Mouse (Mus musculus): Measurements from ENCODE around the gene Mtg1.
"Not testable (repeated sequence)": the region's sequence is repeated elsewhere in the genome, so short reads cannot be mapped to it uniquely, and the experiment has no call there.

Gene Mtg1

GRCm38 (mm10) chr7:140126934-140127333 lies 10.4 kb upstream of the Mtg1 start:
- DNase-seq (ENCODE audit: low read depth, low spot score), result peak; percentile 32

DNA sequence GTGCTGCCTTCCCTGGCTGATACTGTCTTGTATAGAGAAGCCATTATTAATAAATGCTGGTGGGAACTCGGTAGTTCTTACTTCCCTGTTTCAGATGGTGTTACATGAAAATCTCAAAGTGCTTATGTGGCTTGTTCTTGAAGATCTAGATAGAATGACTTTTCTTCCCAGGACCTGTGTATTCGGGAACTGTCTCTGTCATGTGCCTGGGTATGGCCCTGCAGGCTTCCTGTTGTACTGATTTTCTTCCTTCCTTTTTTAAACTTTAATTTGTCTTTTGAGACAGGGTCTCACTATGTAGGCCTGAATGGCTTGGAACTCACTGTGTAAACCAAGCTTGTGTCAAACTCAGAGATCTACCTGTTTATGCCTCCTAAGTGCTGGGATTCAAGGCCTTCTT lies 9.5 kb upstream of the Mtg1 start:
- no peak for DNase-seq (ENCODE audit: low read depth, low spot score)

- DNase-seq (ENCODE audit: low read depth, low spot score), result not testable (repeated sequence)
These were observed 5.2 kb upstream of the Mtg1 start for GRCm38 (mm10) chr7:140132184-140132583.

- DNase-seq (ENCODE audit: low read depth, low spot score), result not testable (repeated sequence)
These were observed 3.3 kb upstream of the Mtg1 start for GRCm38 (mm10) chr7:140134033-140134432.

DNA sequence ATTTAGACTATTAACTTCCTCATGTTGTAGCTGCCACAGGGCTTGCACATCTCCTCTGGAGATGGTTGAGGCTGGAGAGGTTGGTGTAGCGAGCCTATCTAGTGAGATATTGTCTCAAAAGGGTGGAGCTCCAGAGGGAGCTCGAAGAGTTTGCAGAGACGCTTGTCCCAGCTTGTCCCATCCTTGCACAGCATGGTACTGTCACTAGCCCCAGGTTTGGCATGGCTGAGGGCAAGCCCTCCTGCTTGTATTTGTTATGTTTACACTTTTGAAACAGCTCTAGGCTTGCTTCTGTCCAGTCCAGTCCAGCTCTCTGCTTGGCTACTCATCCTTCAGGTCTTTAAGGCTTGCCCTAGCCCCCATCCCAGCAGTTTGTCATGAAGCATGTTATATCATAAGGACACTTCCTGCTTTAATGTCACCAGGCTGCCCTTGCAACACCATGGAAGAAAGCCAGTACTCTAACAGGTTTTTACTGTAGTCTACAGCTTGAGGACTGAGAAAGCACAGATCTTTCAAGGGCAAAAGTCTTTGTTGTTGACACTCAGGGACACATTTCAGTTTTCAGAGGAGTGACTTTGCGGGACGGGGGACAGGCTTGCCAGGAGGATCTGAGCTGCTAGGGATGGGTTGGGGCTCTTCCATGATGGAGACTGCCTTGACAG lies 2.1 kb upstream of the Mtg1 start:
- no peak for DNase-seq (ENCODE audit: low read depth, low spot score)

DNA sequence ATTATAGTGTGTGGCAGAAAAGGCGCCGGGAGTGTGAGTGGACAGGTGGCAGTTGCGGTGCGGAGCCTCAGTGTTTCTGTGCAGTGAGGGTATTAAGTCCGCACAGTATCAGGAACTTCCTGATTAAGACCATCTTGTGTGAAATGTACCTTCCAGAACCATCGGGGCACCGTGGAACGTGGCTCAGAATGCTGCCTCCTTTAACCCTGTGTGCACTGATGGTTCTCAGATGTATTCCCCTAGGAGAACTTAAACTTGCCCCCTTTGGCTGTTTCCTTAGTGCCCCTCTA lies 602 bp downstream of the Mtg1 start:
- DNase-seq (ENCODE audit: low read depth, low spot score), result no peak

- peak; percentile 81 for DNase-seq (ENCODE audit: low read depth, low spot score)
These were observed 4.0 kb downstream of the Mtg1 start for GRCm38 (mm10) chr7:140141350-140141749.

- DNase-seq (ENCODE audit: low read depth, low spot score), result no peak
These were observed 7.2 kb downstream of the Mtg1 start for GRCm38 (mm10) chr7:140144550-140144949.

- DNase-seq (ENCODE audit: low read depth, low spot score), result peak; percentile 56
These were observed 16.0 kb downstream of the Mtg1 start for GRCm38 (mm10) chr7:140153383-140153782.

GRCm38 (mm10) chr7:140153829-140154217 lies 16.5 kb downstream of the Mtg1 start:
- DNase-seq (ENCODE audit: low read depth, low spot score), result no peak

GRCm38 (mm10) chr7:140154218-140154927 lies 17.0 kb downstream of the Mtg1 start, which contains the start of gene Sprn:
Gene Sprn (minus strand): TSS chr7:140154877.
- DNase-seq (ENCODE audit: low read depth, low spot score), result peak; percentile 26

DNA sequence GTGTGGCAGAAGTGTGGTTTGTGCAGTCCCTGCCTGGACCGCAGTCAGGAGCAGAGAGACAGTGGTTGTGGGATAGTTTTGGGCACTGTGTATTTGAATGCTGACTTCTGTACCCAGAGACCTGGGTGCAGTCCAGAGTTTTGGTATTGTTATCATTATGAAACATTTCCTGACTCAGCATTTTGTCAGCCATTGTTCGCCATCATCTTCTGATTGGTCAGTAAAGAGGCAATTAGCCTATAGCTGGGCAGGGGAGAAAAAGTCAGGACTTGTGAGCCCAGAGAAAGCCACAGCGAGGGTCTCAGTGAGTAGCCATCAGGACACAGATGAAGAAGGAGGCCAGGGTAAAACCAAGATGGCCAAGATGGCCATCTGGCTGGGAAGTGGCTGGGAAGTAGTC lies 23.0 kb downstream of the Mtg1 start:
- no peak for DNase-seq (ENCODE audit: low read depth, low spot score)

DNA sequence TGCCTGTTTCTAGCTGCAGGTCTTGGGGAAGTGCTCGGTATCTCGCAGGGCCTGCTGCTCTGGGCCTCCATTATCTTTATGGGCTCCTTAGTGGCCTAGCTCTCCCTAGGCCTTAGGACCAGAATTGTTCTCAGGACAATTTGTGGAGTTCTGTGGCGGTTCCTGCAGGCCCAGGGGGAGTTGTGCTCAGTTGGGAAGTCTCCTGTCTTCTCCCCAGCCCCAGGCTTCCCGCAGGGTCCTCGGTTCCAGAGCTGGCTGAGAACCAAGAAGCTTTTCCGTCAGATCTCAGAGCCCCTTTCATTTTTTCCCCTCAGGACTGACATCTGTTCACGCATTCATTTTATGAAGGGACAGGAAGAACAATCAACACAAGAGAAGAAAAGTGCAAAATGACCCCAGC lies 27.3 kb downstream of the Mtg1 start, which contains the start of gene Olfr522:
Olfr522 (minus strand) TSS at position 101 of the 400 bp plus-strand sequence.
- DNase-seq (ENCODE audit: low read depth, low spot score), result no peak

GRCm38 (mm10) chr7:140167950-140168349 lies 30.6 kb downstream of the Mtg1 start:
- DNase-seq (ENCODE audit: low read depth, low spot score), result no peak

GRCm38 (mm10) chr7:140169386-140169785 lies 32.0 kb downstream of the Mtg1 start:
- DNase-seq (ENCODE audit: low read depth, low spot score), result no peak

GRCm38 (mm10) chr7:140170863-140171262 lies 33.5 kb downstream of the Mtg1 start:
- DNase-seq (ENCODE audit: low read depth, low spot score), result no peak

GRCm38 (mm10) chr7:140172936-140173335 lies 35.6 kb downstream of the Mtg1 start, which contains the start of gene Olfr523:
Gene Olfr523 (plus strand): TSS chr7:140173217.
- DNase-seq (ENCODE audit: low read depth, low spot score), result no peak

DNA sequence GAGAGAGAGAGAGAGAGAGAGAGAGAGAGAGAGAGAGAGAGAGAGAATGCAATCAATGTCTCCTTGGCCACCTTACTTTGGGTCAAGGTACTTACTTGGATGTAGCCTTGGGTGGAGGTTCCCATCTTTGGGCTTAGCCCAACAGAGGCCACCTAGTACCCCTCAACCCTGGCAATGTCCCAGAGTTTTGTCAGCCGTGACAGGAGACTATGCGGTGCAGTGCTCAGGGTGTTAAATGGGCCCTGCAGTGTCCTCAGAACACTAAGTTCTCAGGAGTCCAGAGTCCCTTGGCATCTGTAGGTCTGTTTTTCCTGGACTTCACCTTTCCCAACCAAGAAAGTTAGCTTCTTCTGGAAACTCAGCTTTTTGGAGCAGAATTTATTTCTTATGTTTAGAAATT lies 41.8 kb downstream of the Mtg1 start:
- DNase-seq (ENCODE audit: low read depth, low spot score), result no peak

DNA sequence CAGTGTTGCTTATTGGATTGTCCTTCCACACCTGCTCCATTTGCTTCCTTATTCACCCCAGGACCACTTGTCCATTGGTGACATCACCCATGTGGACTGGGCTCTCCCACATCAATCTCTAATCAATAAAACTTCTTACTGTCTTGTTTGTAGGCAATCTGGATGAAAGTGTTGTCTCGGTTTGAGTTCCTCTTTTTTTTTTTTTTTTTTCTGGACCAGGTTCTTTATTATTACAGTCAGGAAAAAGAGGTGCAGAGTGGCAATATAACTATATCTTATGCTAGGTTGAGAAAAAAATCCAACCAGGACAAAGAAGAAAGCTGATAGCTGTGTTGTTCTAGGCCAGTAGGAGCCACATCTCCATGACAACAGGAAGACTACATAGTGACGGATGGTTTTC lies 43.3 kb downstream of the Mtg1 start:
- DNase-seq (ENCODE audit: low read depth, low spot score), result no peak

- DNase-seq (ENCODE audit: low read depth, low spot score), result no peak
These were observed 46.8 kb downstream of the Mtg1 start for GRCm38 (mm10) chr7:140184206-140184605.

- peak; percentile 65 for DNase-seq (ENCODE audit: low read depth, low spot score)
These were observed 49.6 kb downstream of the Mtg1 start for GRCm38 (mm10) chr7:140186646-140187620.
